Mouse (Mus musculus) thymus, postnatal 0 days (tissue): Measurements from ENCODE around the gene Mmp11. TPM values are rescaled to one million over a fixed set of nuclear protein-coding genes. Genes with fewer than 3 reads are reported as not detected.

Source experiments
- polyA plus RNA-seq: library from polyadenylated mRNA; unstranded; fragments of >200 nt; fragmentation: Nextera tagmentation; extraction: Ambion mirVana; gene quantifications from 2 replicates; pipeline ENCODE4 v1.2.1, GENCODE M21; 2015

Mmp11 gene
- polyA plus RNA-seq, 1 experiment from 2014 or later = 8.6 TPM

Other genes starting within 250 kb of the Mmp11 start
- gene Cabin1, start 172.2 kb downstream of the Mmp11 start, polyA plus RNA-seq = 21.3 and 26.1 TPM in 2 replicates
- gene Ddt, start 163.1 kb downstream of the Mmp11 start, polyA plus RNA-seq = 131 and 132 TPM in 2 replicates
- not detected in 2 replicates for gene Gm20441, start 155.5 kb downstream of the Mmp11 start, polyA plus RNA-seq
- 9.9 and 10.1 TPM in 2 replicates for gene Gstt3, start 155.1 kb downstream of the Mmp11 start, polyA plus RNA-seq
- 2.2 and 2.8 TPM in 2 replicates for gene Gstt1, start 137.9 kb downstream of the Mmp11 start, polyA plus RNA-seq
- gene Gstt4, start 114.0 kb downstream of the Mmp11 start, polyA plus RNA-seq = 0.14 and 0.18 TPM in 2 replicates
- 77.5 and 78.6 TPM in 2 replicates for gene Gstt2, start 99.1 kb downstream of the Mmp11 start, polyA plus RNA-seq
- 1,368 and 1,597 TPM in 2 replicates for gene Mif, start 76.3 kb downstream of the Mmp11 start, polyA plus RNA-seq
- gene Derl3, start 43.1 kb downstream of the Mmp11 start, polyA plus RNA-seq = 1.1 and 1.2 TPM in 2 replicates
- gene Smarcb1, start 14.9 kb downstream of the Mmp11 start, polyA plus RNA-seq = 138 and 140 TPM in 2 replicates
- 21.6 and 22.2 TPM in 2 replicates for gene Chchd10, start 3.4 kb downstream of the Mmp11 start, polyA plus RNA-seq
- 0.39 and 0.46 TPM in 2 replicates for gene Gm867, start 4.2 kb upstream of the Mmp11 start, polyA plus RNA-seq
- 1.9 and 2.0 TPM in 2 replicates for gene Vpreb3, start 6.6 kb upstream of the Mmp11 start, polyA plus RNA-seq
- 0.94 and 1.3 TPM in 2 replicates for gene Gm5134, start 18.0 kb upstream of the Mmp11 start, polyA plus RNA-seq
- 16.6 TPM in 2 replicates for gene Zfp280b, start 96.2 kb upstream of the Mmp11 start, polyA plus RNA-seq
- gene Slc5a4b, start 174.5 kb upstream of the Mmp11 start, polyA plus RNA-seq = not detected in 2 replicates
- not detected in 2 replicates for gene Slc5a4a, start 211.0 kb upstream of the Mmp11 start, polyA plus RNA-seq